ENCODE assay signal across 25 mouse cellular contexts in genomic region chrX:118814259-118814658, GRCm38 (mm10).
"Had no signal": no experiment of that assay in that cellular context is flagged by ENCODE, and none has a peak within 500 bp of the region (broad histone marks: within the 10 kb centered on the region; RNA-seq: fewer than 3 reads in every experiment).

No protein-coding gene starts in this region.

- H3K36me3 ChIP-seq: embryonic facial prominence, embryonic 10.5 days; embryonic facial prominence, embryonic 12.5 days; embryonic facial prominence, embryonic 13.5 days; embryonic facial prominence, embryonic 15.5 days; forebrain, embryonic 10.5 days; forebrain, embryonic 12.5 days; forebrain, embryonic 15.5 days; heart, embryonic 10.5 days had no signal

- DNase-seq: cerebellum, adult 9-11 months; cerebellum, postnatal 10 days; cerebellum, postnatal 14 days; cerebellum, postnatal 25 days; cerebellum, postnatal 36 days; embryo, embryonic 11 days; forebrain, postnatal 0 days; gastrocnemius, adult 2 months; gastrocnemius, postnatal 10 days; gastrocnemius, postnatal 14 days; gastrocnemius, postnatal 25 days; gastrocnemius, postnatal 36 days; heart, adult 11 months; heart, adult 18-20 months; heart, adult 2 months had no signal

- H3K27me3 ChIP-seq: embryonic facial prominence, embryonic 12.5 days; embryonic facial prominence, embryonic 13.5 days; embryonic facial prominence, embryonic 15.5 days; forebrain, embryonic 12.5 days; forebrain, embryonic 13.5 days; forebrain, embryonic 15.5 days had no signal

- H3K9me3 ChIP-seq: embryonic facial prominence, embryonic 10.5 days; embryonic facial prominence, embryonic 12.5 days; embryonic facial prominence, embryonic 13.5 days; embryonic facial prominence, embryonic 15.5 days; forebrain, embryonic 10.5 days; forebrain, embryonic 12.5 days; forebrain, embryonic 13.5 days; forebrain, embryonic 15.5 days; heart, embryonic 10.5 days had no signal

- H3K4me1 ChIP-seq: embryonic facial prominence, embryonic 10.5 days; embryonic facial prominence, embryonic 12.5 days; embryonic facial prominence, embryonic 13.5 days; embryonic facial prominence, embryonic 15.5 days; forebrain, embryonic 10.5 days; forebrain, embryonic 12.5 days; forebrain, embryonic 13.5 days; forebrain, embryonic 15.5 days; heart, embryonic 10.5 days had no signal

- H3K27ac ChIP-seq: embryonic facial prominence, embryonic 10.5 days; embryonic facial prominence, embryonic 12.5 days; embryonic facial prominence, embryonic 13.5 days; embryonic facial prominence, embryonic 15.5 days; forebrain, embryonic 10.5 days; forebrain, embryonic 12.5 days; forebrain, embryonic 13.5 days; forebrain, embryonic 15.5 days; gastrocnemius, adult 2 months; heart, adult 2 months; heart, embryonic 10.5 days had no signal

- H3K9ac ChIP-seq: embryonic facial prominence, embryonic 12.5 days; embryonic facial prominence, embryonic 13.5 days; embryonic facial prominence, embryonic 15.5 days; forebrain, embryonic 12.5 days; forebrain, embryonic 13.5 days; forebrain, embryonic 15.5 days; forebrain, postnatal 0 days had no signal

- H3K4me3 ChIP-seq: embryonic facial prominence, embryonic 10.5 days; embryonic facial prominence, embryonic 12.5 days; embryonic facial prominence, embryonic 13.5 days; embryonic facial prominence, embryonic 15.5 days; erythroblast, embryonic 14.5 days; forebrain, embryonic 10.5 days; forebrain, embryonic 12.5 days; forebrain, embryonic 13.5 days; forebrain, embryonic 15.5 days; gastrocnemius, adult 2 months; heart, adult 2 months; heart, embryonic 10.5 days had no signal
